Mouse (Mus musculus) limb, embryonic 11.5 days (tissue): ENCODE data around the gene Qrfpr. TPM values are rescaled to one million over a fixed set of nuclear protein-coding genes. Genes with fewer than 3 reads are reported as not detected.

Experiments
- ATAC-seq: fragments of 200-750 bp; cut with Nextera tagmentation; 2 replicates; pipeline ENCODE4 v1.8.0; 2017; ENCODE audit warnings: low read depth; ENCODE audit not compliant: insufficient number of reproducible peaks, low FRiP score, low TSS enrichment
- DNase-seq: peaks from one replicate; pipeline ENCODE4 v3.0.0-alpha.2; 2015; ENCODE audit warnings: low spot score
- H3K27ac ChIP-seq: fragments of 300-500 bp; sonication (generic); replicated peaks from 2 replicates; pipeline ENCODE4 v1.5.1; 2014; ENCODE audit warnings: low read depth, mild to moderate bottlenecking, low read length
- H3K27me3 ChIP-seq: fragments of 300-500 bp; sonication (generic); 2 replicates; pipeline ENCODE4 v1.6.1; 2014; ENCODE audit warnings: mild to moderate bottlenecking, low read length, mixed read lengths; ENCODE audit not compliant: control insufficient read depth, insufficient read depth
- H3K36me3 ChIP-seq: fragments of 300-500 bp; sonication (generic); 2 replicates; pipeline ENCODE4 v1.6.1; 2014; ENCODE audit warnings: mild to moderate bottlenecking, low read length, moderate library complexity, mixed read lengths; ENCODE audit not compliant: control insufficient read depth, insufficient read depth
- H3K4me1 ChIP-seq: fragments of 300-500 bp; sonication (generic); 2 replicates; pipeline ENCODE4 v1.6.1; 2014; ENCODE audit warnings: low read length, mixed read lengths; ENCODE audit not compliant: control insufficient read depth, insufficient read depth
- H3K4me2 ChIP-seq: fragments of 300-500 bp; sonication (generic); 2 replicates; pipeline ENCODE4 v1.6.1; 2014; ENCODE audit warnings: low read depth, mild to moderate bottlenecking, moderate library complexity; ENCODE audit not compliant: severe bottlenecking
- H3K4me3 ChIP-seq: fragments of 300-500 bp; sonication (generic); 2 replicates; pipeline ENCODE4 v1.5.1; 2014; ENCODE audit warnings: low read depth, low read length
- H3K9ac ChIP-seq: fragments of 300-500 bp; sonication (generic); 2 replicates; pipeline ENCODE4 v1.6.1; 2014; ENCODE audit warnings: mild to moderate bottlenecking, low read length
- H3K9me3 ChIP-seq: fragments of 300-500 bp; sonication (generic); 2 replicates; pipeline ENCODE4 v1.6.1; 2016; ENCODE audit warnings: low read length; ENCODE audit not compliant: control insufficient read depth
- WGBS: fragments of 180-500 bp; shearing (Covaris S2); extraction: QIAGEN DNeasy Blood & Tissue Kit; methylation state at CpG from one replicate; pipeline ENCODE4 v1.1.7; 2014; 5-methylcytosine and 5-hydroxymethylcytosine counted together
- polyA plus RNA-seq: library from polyadenylated mRNA; unstranded; fragments of >200 nt; fragmentation: Nextera tagmentation; extraction: Ambion mirVana; gene quantifications from 2 replicates; pipeline ENCODE4 v1.2.1, GENCODE M21; 2014

Gene Qrfpr
- polyA plus RNA-seq, 1 experiment from 2014 or later = not detected

DNA sequence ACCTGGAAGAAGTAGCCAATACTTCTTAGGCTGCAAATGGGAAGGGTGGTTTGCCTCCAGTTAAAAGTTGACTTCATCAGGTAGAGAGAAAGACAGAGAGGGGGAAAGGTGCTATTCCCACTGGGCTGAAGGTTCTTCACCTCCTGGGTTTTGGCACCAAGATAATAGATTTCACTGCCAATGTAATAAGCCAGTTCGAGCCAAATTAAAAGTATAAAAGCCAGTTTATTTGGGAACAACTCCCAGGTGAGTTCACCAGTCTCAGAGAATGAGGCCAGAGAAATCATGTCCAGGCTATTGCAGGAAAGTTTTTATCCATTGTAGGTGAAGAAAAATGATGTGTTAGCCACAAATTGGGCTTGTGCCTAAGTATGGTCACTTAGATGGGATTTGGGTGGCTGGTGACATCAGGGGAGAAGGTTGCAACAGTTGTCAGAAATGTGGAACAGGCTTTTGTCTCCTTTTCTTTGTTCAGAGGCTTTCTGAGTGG lies 83.9 kb downstream of the Qrfpr start:
- Histone ChIP-seq H3K4me2 (no peak overlapping the region), H3K4me3 (no peak overlapping the region), H3K36me3 (no peaks in the 10 kb centered on the region), H3K27ac (no peak overlapping the region), H3K27me3 (no peaks in the 10 kb centered on the region), H3K9ac (no peak overlapping the region), H3K9me3 (no peaks in the 10 kb centered on the region), H3K4me1 (no peaks in the 10 kb centered on the region)
- no peak for ATAC-seq
- DNase-seq = no peak
- 83% methylated on average over 1 of the region's 1 CpGs for WGBS

DNA sequence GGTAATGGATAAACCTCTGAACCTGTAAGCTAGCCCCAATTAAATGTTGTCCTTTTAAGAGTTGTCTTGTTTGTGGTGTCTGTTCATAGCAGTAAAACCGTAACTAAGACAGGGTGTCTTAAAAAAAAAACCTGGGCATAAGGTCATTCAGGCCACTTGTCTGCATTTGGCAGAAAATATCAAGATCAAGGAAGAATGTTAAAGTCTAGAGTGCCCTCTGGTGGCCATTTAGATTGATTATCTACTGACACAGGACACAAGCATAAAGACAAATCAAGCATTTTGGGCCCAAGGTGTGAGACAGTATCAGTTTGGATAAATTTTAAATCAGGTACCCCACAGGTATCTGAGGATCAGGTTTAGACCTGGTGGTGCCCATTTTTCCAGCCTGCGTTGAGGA lies 84.6 kb downstream of the Qrfpr start:
- ATAC-seq = no peak
- 49% methylated on average over 2 of the region's 2 CpGs for WGBS
- no peaks in the 10 kb centered on the region for H3K36me3 ChIP-seq
- no peaks in the 10 kb centered on the region for H3K27me3 ChIP-seq
- no peak overlapping the region for H3K4me3 ChIP-seq
- no peak for DNase-seq
- H3K4me1 ChIP-seq = no peaks in the 10 kb centered on the region
- H3K9me3 ChIP-seq = no peaks in the 10 kb centered on the region
- no peak overlapping the region for H3K27ac ChIP-seq
- no peak overlapping the region for H3K9ac ChIP-seq
- H3K4me2 ChIP-seq = no peak overlapping the region

DNA sequence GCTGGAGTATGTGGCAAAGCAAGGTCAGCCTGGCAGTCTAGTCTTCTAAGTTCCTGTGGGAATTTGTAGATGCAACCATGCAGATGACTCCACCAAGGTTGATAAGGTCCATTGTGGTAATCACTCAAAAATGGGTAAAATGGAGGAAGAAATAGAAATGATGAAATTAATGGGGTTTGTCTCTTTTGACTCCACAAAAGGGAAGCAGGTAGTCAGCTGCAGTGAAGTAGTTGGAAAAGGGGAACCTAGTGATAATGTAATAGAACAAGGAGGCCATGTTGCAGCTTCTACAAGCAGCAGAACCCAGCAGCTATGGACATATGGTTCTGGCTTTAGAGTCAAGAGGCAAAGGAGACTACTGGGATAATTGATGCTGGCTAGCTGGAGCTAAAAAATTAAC lies 86.0 kb downstream of the Qrfpr start:
- ATAC-seq (no peak), DNase-seq (no peak)
- Histone ChIP-seq H3K4me3 (no peak overlapping the region), H3K9me3 (no peaks in the 10 kb centered on the region), H3K27ac (no peak overlapping the region), H3K9ac (no peak overlapping the region), H3K27me3 (no peaks in the 10 kb centered on the region), H3K4me2 (no peak overlapping the region), H3K36me3 (no peaks in the 10 kb centered on the region), H3K4me1 (no peaks in the 10 kb centered on the region)

Other genes starting within 250 kb of the Qrfpr start
- gene Mccc1, start 221.6 kb downstream of the Qrfpr start, polyA plus RNA-seq = 35.8 and 36.3 TPM in 2 replicates
- not detected in 2 replicates for gene Ccdc144b, start 168.8 kb downstream of the Qrfpr start, polyA plus RNA-seq
- gene Acad9, start 156.3 kb downstream of the Qrfpr start, polyA plus RNA-seq = 94.7 and 96.4 TPM in 2 replicates
- gene D3Ertd254e, start 71.3 kb downstream of the Qrfpr start, polyA plus RNA-seq = 9.8 and 11.0 TPM in 2 replicates